Mouse (Mus musculus) large intestine, adult 2 months (tissue): ENCODE measurements at regions not wholly inside any gene's neighbourhood (a gene's known extent, or its start where the extent isn't known, plus 50 kb on each side); places are given as distances from the start of the nearest gene placed in this dataset.
"Not testable (repeated sequence)": the region's sequence is repeated elsewhere in the genome, so short reads cannot be mapped to it uniquely, and the experiment has no call there.

Experiments
- DNase-seq: peaks from one replicate; pipeline ENCODE4 v3.0.0-alpha.2; 2012; ENCODE audit warnings: low read depth, low spot score
- WGBS: fragments of 180-500 bp; shearing (Covaris S2); methylation state at CpG from one replicate; pipeline ENCODE4 v1.1.7; 2018; 5-methylcytosine and 5-hydroxymethylcytosine counted together

- 35% methylated on average over 6 of the region's 6 CpGs for WGBS
- no peak for DNase-seq
Measured at GRCm38 (mm10) chr9:116428475-116428874, 253.3 kb upstream of the Tgfbr2 start.

- no peak for DNase-seq
- WGBS, result 42% methylated on average over 6 of the region's 6 CpGs
Measured at GRCm38 (mm10) chr9:116427278-116427677, 252.1 kb upstream of the Tgfbr2 start.

DNA sequence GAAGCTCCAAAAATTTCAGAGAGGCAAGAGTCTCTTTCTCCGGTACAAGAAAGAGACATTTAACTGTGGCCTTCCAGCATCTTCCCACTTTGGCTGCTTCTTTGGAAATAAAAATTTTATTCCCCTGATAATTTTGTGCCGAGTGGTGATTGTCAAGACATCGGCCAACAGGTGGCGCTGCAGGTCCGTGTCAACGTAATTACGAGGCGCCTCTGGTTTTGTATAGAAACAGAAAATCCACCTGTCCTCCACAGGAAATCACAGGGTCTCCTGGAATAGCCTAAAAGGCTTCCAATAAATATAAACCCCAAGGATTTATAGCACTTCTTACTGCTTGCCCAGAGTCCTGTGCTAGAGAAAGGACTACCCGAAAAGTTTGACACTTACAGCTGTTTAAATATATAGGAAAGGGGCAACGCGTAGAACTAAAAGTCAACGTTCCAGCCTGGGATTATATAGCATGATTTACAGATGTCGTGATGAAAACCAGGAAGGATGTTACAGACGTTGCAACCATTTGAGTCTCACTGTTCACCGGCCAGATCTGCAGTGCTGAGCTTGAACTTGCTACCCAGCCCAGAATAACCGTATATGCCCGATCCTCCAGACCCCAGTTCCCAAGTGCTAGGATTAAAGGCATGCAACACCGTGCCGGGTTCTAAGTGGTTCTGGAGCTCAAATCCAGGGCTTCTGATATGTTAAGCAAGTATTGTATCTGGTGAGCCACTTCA is 251.3 kb upstream of the Tgfbr2 start:
- peak; percentile 37 for DNase-seq
- WGBS, result 40% methylated on average over 19 of the region's 19 CpGs

- WGBS, result 75% methylated on average over 9 of the region's 9 CpGs
- not testable (repeated sequence) for DNase-seq
Measured at GRCm38 (mm10) chr9:116425400-116425799, 250.2 kb upstream of the Tgfbr2 start.

GRCm38 (mm10) chr9:116415021-116415420 is 239.9 kb upstream of the Tgfbr2 start:
- 42% methylated on average over 4 of the region's 4 CpGs for WGBS
- DNase-seq, result no peak

- no peak for DNase-seq
- 70% methylated on average over 5 of the region's 5 CpGs for WGBS
Measured at GRCm38 (mm10) chr9:116411067-116411466, 235.9 kb upstream of the Tgfbr2 start.

- WGBS, result 93% methylated on average over 8 of the region's 8 CpGs
- no peak for DNase-seq
Measured at GRCm38 (mm10) chr9:116410461-116410860, 235.3 kb upstream of the Tgfbr2 start.

GRCm38 (mm10) chr9:116408116-116408515 is 233.0 kb upstream of the Tgfbr2 start:
- DNase-seq, result no peak
- WGBS, result 80% methylated on average over 2 of the region's 2 CpGs

GRCm38 (mm10) chr9:116405051-116405450 is 229.9 kb upstream of the Tgfbr2 start:
- DNase-seq, result no peak
- WGBS, result 92% methylated on average over 1 of the region's 1 CpGs

- WGBS, result 81% methylated on average over 7 of the region's 7 CpGs
- no peak for DNase-seq
Measured at GRCm38 (mm10) chr9:116401821-116402220, 226.7 kb upstream of the Tgfbr2 start.

- 45% methylated on average over 2 of the region's 2 CpGs for WGBS
- DNase-seq, result no peak
Measured at GRCm38 (mm10) chr9:116400270-116400669, 225.1 kb upstream of the Tgfbr2 start.

- 86% methylated on average over 1 of the region's 1 CpGs for WGBS
- DNase-seq, result no peak
Measured at GRCm38 (mm10) chr9:116399296-116399695, 224.1 kb upstream of the Tgfbr2 start.

- WGBS, result 77% methylated on average over 8 of the region's 8 CpGs
- no peak for DNase-seq
Measured at GRCm38 (mm10) chr9:116392258-116392657, 217.1 kb upstream of the Tgfbr2 start.

GRCm38 (mm10) chr9:116389781-116390180 is 214.6 kb upstream of the Tgfbr2 start:
- WGBS, result 81% methylated on average over 3 of the region's 3 CpGs
- DNase-seq, result no peak

- WGBS, result 24% methylated on average over 8 of the region's 8 CpGs
- DNase-seq, result peak; percentile 18
Measured at GRCm38 (mm10) chr9:116388863-116389262, 213.7 kb upstream of the Tgfbr2 start.

DNA sequence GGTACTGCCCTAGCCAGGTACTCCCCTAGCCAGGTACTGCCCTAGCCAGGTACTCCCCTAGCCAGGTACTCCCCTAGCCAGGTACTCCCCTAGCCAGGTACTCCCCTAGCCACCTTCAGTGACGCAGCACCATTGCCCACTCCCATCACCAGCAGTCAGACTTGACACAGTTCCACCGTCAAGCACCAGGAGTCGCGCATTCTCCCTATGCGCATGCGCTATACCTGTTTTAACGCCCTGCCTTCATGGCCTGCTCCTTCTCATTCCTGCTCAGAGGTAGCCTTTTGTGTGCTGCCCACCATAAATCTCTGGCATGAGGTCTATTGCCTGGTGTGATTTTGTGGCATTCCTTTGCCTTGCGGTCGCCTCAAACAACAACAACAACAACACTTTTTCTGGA is 212.9 kb upstream of the Tgfbr2 start:
- DNase-seq, result no peak
- WGBS, result 96% methylated on average over 9 of the region's 9 CpGs

DNA sequence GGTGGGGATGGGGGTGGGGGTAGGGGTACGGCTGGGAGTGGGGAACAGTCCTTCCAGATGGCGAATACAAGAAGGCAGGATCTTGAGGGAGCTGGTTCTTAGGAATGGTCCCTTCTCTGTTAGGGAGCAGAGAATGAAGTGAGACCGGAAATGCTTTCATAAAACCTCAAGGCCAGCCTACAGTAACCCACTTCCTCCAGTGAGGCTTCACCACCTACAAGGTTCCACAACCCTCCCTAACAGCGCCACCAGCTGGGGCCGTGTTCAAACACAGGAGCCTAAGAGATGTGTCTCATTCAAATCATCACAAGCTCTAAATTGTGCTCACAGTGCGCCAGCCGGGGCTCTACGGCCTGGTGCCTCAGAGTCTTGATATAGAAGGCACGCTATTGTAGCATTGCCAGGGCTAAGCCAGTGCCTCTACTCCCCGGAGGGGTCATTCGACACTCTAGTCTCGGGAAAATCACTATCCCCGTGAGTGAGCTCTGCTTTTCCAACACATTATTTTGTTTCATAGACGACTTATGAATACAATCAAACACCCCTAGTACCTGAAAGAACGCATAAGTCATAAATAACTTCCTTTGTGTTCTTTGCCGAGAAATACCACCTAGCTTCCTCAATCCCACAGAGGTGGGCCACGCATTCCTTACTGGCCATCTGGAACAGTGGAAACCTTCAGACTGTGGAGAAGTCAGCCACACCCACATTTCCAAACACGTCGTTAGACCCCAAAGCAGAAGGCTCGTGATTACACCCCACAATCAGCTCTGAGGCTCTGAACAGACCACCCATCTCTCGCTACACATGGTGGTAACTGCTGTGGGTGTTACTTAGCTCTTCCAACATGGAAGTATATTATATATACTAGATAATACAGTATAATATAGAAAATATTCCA is 209.3 kb upstream of the Tgfbr2 start:
- peak; percentile 80 for DNase-seq
- WGBS, result 23% methylated on average over 21 of the region's 21 CpGs

DNA sequence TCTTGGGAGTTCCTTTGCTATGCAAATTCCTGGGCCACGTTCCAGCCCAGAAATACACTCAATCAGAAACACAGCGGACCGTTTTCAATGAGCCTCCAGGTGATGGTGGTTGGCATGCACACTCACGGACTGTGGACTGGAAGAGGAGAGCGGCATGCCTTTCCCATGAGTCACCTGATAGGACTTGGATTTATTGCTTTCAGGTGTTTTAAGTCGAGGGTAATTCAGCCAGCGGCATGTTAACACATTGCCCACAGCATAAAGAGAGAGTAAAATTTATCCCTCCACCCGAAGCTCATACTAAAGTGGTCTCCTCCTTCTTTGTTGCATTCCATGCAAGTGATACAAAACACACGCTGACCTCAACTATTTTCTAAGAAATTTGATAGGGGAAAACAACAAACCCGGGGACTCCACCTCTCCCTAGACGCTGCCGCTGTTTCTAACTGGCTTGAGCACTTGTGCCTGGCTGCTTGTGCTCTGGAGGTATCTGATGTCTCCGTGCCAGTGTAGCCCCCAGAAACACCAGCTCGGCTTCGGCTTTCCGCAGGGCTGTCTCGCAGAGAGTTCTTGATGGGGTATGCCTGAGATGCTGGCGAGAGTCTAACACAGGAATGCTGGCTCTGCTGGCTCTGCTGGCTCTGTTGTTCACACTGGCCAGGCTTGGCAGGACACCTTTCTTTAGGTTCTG is 208.4 kb upstream of the Tgfbr2 start:
- 5% methylated on average over 18 of the region's 18 CpGs for whole genome bisulfite sequencing
- DNase-seq, result peak; percentile 73

DNA sequence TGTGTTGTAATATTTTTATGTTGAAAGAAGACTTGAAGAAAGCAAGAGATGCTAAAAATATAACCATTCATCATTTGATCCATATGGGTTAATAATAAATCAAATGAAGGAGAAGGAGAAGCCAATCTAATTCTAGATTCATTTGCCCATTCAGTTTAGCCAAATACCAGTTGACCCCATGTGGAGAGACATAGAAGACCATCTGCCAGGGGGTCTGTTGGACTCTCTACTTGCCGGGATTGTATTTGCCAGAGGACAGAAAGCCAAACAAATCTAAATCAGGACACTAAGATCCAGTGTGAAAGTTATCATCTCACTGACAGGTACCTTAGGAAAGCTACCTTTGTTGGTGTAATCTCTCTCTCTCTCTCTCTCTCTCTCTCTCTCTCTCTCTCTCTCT is 202.5 kb upstream of the Tgfbr2 start:
- DNase-seq, result no peak
- WGBS, result 77% methylated on average over 1 of the region's 1 CpGs

DNA sequence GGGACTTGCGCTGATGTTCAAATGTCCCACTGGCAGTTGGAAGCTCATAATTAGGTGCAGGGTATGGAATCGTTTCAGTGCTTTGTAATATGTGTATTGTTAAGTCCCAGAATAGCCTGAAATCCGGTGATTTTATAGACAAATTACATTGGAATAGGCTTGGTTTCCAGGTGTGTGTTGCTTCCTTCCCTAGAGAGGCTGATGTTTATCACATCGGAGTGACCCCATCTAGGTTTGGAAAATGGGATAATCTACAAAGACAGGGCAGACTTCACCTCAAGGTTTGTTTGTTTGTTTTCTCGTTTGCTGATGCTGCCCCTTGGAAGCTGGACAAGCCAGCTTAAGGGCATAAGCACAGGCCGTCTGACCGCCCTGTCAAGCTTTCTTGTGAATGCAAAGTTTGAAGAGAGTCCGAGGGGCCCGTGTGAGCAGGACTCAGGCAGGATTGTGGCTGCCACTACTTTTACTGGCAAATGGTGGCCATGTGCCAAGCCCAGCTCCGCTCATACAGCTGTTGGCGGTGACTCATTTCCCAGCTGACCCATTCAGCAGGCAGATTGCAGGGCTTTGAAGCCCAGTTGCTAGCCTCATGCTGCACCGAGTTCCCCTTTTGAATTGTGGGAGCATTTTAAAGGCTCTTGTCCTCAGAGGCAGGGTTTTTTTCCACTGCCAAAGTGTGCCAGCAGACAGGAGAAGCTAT is 200.6 kb upstream of the Tgfbr2 start:
- DNase-seq, result peak; percentile 51
- WGBS, result 26% methylated on average over 12 of the region's 12 CpGs
